Comparison of ENCODE assay signal across 13 mouse cellular contexts in the genomic region with DNA sequence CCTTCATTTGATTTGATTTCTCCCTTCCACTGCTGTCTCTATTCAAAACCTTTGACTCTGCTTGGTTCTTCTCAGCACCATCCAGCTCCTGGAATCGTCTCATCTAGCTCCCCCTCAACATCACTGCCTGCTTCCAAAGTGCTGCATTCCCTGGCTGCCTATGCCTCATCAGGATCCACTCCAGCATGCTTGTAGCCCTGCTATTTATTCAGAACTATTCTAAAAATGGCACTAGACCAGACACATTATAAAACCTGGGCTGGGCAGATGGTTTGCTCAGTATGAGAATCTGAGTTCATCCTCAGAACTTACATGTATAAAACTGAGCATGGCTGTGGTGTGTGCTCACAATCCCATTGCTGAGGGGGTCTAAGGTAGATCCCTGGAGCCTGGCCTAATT. TPM values are rescaled to one million over a fixed set of nuclear protein-coding genes. Genes with fewer than 3 reads are reported as not detected.
DNase-seq lines count a peak whose midpoint lies in the region; ATAC-seq and TF ChIP-seq lines count a peak whose summit lies in the region.
"Had no signal": no experiment of that assay in that cellular context is flagged by ENCODE, and none has a peak within 500 bp of the region (broad histone marks: within the 10 kb centered on the region; RNA-seq: fewer than 3 reads in every experiment).

No protein-coding gene starts in this region.

- no peak overlapping the region for H3K9ac ChIP-seq in midbrain, postnatal 0 days (replicated peaks; ENCODE audit: low read length, poor library complexity, severe bottlenecking)
- H3K9ac ChIP-seq: hindbrain, embryonic 12.5 days had no signal

- ATAC-seq in Patski = peak; percentile 47
- no peak for ATAC-seq in activated CD4-positive, CD25-positive, alpha-beta regulatory T cell, adult 4 months
- no peak for ATAC-seq in megakaryocyte progenitor cell, adult 5-6 weeks (replicated peaks; ENCODE audit: poor library complexity)
- ATAC-seq in midbrain, postnatal 0 days (ENCODE audit: low FRiP score) = no peak
- ATAC-seq: intestine, postnatal 0 days had no signal

- H3K4me3 ChIP-seq in layer of hippocampus, adult 2 months = no peak overlapping the region
- H3K4me3 ChIP-seq in midbrain, postnatal 0 days (ENCODE audit: low read depth, low read length) = no peak overlapping the region
- H3K4me3 ChIP-seq: hindbrain, embryonic 12.5 days had no signal

- H3K4me1 ChIP-seq in midbrain, postnatal 0 days (ENCODE audit: insufficient read depth, low read length) = no peaks in the 10 kb centered on the region
- H3K4me1 ChIP-seq: hindbrain, embryonic 12.5 days had no signal

- H3K27ac ChIP-seq in layer of hippocampus, adult 2 months = peak overlapping the region; percentile 18; the same call in 1 of the 2 replicates
- no peak overlapping the region for H3K27ac ChIP-seq in midbrain, postnatal 0 days (ENCODE audit: low read depth, low read length)
- H3K27ac ChIP-seq: hindbrain, embryonic 12.5 days had no signal

- TF ChIP-seq CTCF in Patski (IDR thresholded peaks at IDR 0.05) = no peak
- no peak for TF ChIP-seq CTCF in layer of hippocampus, adult 2 months (conservative IDR thresholded peaks at IDR 0.05)
- no peak for TF ChIP-seq CTCF in midbrain, postnatal 0 days (IDR thresholded peaks at IDR 0.05)

- in situ Hi-C loops in Patski (cut with MboI; ENCODE audit: low pct_unique_long_range_greater_than_20kb) = no loop called here

- POLR2A ChIA-PET in Patski (lab: Charles Lee) = no interaction called here

- H3K27me3 ChIP-seq in Patski = peaks cover 16% of the 10 kb centered on the region
- no peaks in the 10 kb centered on the region for H3K27me3 ChIP-seq in midbrain, postnatal 0 days (ENCODE audit: insufficient read depth, low read length)
- H3K27me3 ChIP-seq: hindbrain, embryonic 12.5 days had no signal

- DNase-seq in Patski (ENCODE audit: low read depth, low spot score) = no peak
- DNase-seq in cerebellum, adult 9-10 months = peak; percentile 30
- DNase-seq in layer of hippocampus, adult 2 months (ENCODE audit: low spot score in 2 of 2) = peak; percentile 23 to 49
- peak; percentile 28 to 36 for DNase-seq in left cerebral cortex, postnatal 36 days (ENCODE audit: low spot score in 2 of 2)
- DNase-seq in adrenal gland, adult 18-20 months (ENCODE audit: low spot score in 2 of 2) = no peak
- DNase-seq in midbrain, postnatal 0 days (ENCODE audit: low spot score) = no peak
- DNase-seq: kidney, postnatal 4 days; thymus, postnatal 14 days had no signal

- intact Hi-C loops in left cerebral cortex, postnatal 36 days (cut with DNase I) = no loop called here

- H3K4me2 ChIP-seq in midbrain, postnatal 0 days (ENCODE audit: low read depth, low read length, poor library complexity, severe bottlenecking) = no peak overlapping the region
- H3K4me2 ChIP-seq: hindbrain, embryonic 12.5 days had no signal

- WGBS in midbrain, postnatal 0 days = 71% methylated on average over 1 of the region's 1 CpGs

- CTCF ChIA-PET in Patski (lab: Charles Lee) = no interaction called here

- H3K9me3 ChIP-seq in midbrain, postnatal 0 days (ENCODE audit: low read length) = no peaks in the 10 kb centered on the region
- H3K9me3 ChIP-seq: G1E; hindbrain, embryonic 12.5 days had no signal

- H3K36me3 ChIP-seq in midbrain, postnatal 0 days (ENCODE audit: insufficient read depth, low read length) = no peaks in the 10 kb centered on the region
- H3K36me3 ChIP-seq: hindbrain, embryonic 12.5 days had no signal

RNA-seq across cellular contexts. Expression of a gene that starts 58.4 kb away (rescaled TPM):
- 14.5 TPM for polyA plus RNA-seq in Patski (2021)
- 1 to 10 TPM; 7.3 to 8.0 TPM for total RNA-seq in layer of hippocampus, adult 2 months (2021)
- 1 to 10 TPM; 6.2 to 8.2 TPM for total RNA-seq in left cerebral cortex, postnatal 36 days (2021)
- total RNA-seq in adrenal gland, adult 18-20 months (2021) = 10 to 100 TPM in 1 of 2 experiments, 1 to 10 TPM in 1; 9.7 to 17.2 TPM
- 1 to 10 TPM; 9.1 to 9.8 TPM for polyA plus RNA-seq in activated CD4-positive, CD25-positive, alpha-beta regulatory T cell, adult 4 months (2017; shearing (Covaris generic))
- total RNA-seq in megakaryocyte progenitor cell, adult 5-6 weeks (2015) = 27.0 and 31.6 TPM in 2 replicates
- 32.1 and 38.2 TPM in 2 replicates for total RNA-seq in megakaryocyte progenitor cell, adult 5-6 weeks (2017)
- 4.1 and 7.9 TPM in 2 replicates for total RNA-seq in midbrain, postnatal 0 days (2014; rRNA removed)
- polyA plus RNA-seq in midbrain, postnatal 0 days (2015; fragmentation: Nextera tagmentation; extraction: Ambion mirVana) = 3.3 and 4.1 TPM in 2 replicates

Comparison
In these comparisons a context has a peak if more than half of its experiments do, and no peak if none do; other contexts are left out.
1. DNase-seq: peak in cerebellum, adult 9-10 months (single experiment), layer of hippocampus, adult 2 months (2 of 2) and left cerebral cortex, postnatal 36 days (2 of 2); none in Patski (single experiment), adrenal gland, adult 18-20 months (0 of 2) and midbrain, postnatal 0 days (single experiment).